Mouse (Mus musculus): ENCODE measurements around the gene Carns1.

- no peak for TF ChIP-seq CTCF (IDR thresholded peaks at IDR 0.05; ENCODE audit: insufficient read depth, low read depth, low read length)
- TF ChIP-seq POLR2A (IDR thresholded peaks at IDR 0.05; ENCODE audit: insufficient read depth, low read depth, low read length), result no peak
Observed at GRCm38 (mm10) chr19:4120496-4120895, 54.8 kb downstream of the Carns1 start.
